In the genomic region with DNA sequence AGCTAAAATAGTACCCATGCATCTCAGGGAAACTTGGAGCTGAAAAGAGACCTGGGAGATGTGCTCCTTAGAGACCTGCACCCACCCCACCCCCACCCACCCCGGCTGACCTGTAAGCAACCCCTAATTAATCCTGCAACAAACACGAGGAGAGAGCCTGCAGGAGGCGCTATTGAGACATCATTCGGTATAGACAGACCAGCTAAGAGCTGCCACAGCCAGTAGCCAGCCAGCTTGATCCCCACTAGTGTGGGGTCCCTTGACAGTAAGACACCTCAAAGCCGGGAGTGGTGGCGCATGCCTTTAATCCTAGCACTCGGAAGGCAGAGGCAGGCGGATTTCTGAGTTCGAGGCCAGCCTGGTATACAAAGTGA, we compare ENCODE assay signal across 8 mouse cellular contexts. TPM values are rescaled to one million over a fixed set of nuclear protein-coding genes. Genes with fewer than 3 reads are reported as not detected.
A peak's percentile ranks its signal among the peaks of the same experiment; 100 is the strongest.
DNase-seq lines count a peak whose midpoint lies in the region; ATAC-seq and TF ChIP-seq lines count a peak whose summit lies in the region.

No protein-coding gene starts in this region.

- H3K4me1 ChIP-seq in E14TG2a.4 (replicated peaks; ENCODE audit: low read depth, low read length): peaks cover 71% of the 10 kb centered on the region
- H3K4me1 ChIP-seq in bone marrow, adult 2 months (ENCODE audit: control insufficient read depth, insufficient read depth, low read length): no peaks in the 10 kb centered on the region
- peaks cover 5% of the 10 kb centered on the region; the same call in 1 of the 2 replicates for H3K4me1 ChIP-seq in heart, embryonic 16.5 days (ENCODE audit: control insufficient read depth, insufficient read depth, low read length)
- peaks cover 8% of the 10 kb centered on the region for H3K4me1 ChIP-seq in neural tube, embryonic 15.5 days

- peaks cover 29% of the 10 kb centered on the region for H3K9me3 ChIP-seq in E14TG2a.4 (ENCODE audit: low read length)
- H3K9me3 ChIP-seq in heart, embryonic 16.5 days (replicated peaks; ENCODE audit: control insufficient read depth, low read length): no peaks in the 10 kb centered on the region
- H3K9me3 ChIP-seq in neural tube, embryonic 15.5 days (replicated peaks): no peaks in the 10 kb centered on the region

- peak; percentile 74 to 78 for DNase-seq in kidney, postnatal 25 days
- DNase-seq in lung, adult 18-20 months: peak; percentile 74 to 85
- DNase-seq in thymus, postnatal 14 days: peak; percentile 78

- peak overlapping the region; percentile 90 for H3K27ac ChIP-seq in bone marrow, adult 2 months (ENCODE audit: control insufficient read depth, insufficient read depth, low read depth, low read length, poor library complexity)
- H3K27ac ChIP-seq in heart, embryonic 16.5 days (ENCODE audit: low read length): no peak overlapping the region
- H3K27ac ChIP-seq in neural tube, embryonic 15.5 days (replicated peaks): no peak overlapping the region

- H3K4me3 ChIP-seq in E14TG2a.4 (replicated peaks; ENCODE audit: low read length): peak overlapping the region; percentile 98
- H3K4me3 ChIP-seq in bone marrow, adult 2 months (replicated peaks; ENCODE audit: control insufficient read depth, low read depth, low read length): peak overlapping the region; percentile 85
- peak overlapping the region; percentile 84 for H3K4me3 ChIP-seq in heart, embryonic 16.5 days (ENCODE audit: low read length)
- peak overlapping the region; percentile 71 for H3K4me3 ChIP-seq in neural tube, embryonic 15.5 days (replicated peaks)

- WGBS in bone marrow, adult 2 months: 30% methylated on average over 9 of the region's 9 CpGs
- WGBS in heart, embryonic 16.5 days: 44% methylated on average over 9 of the region's 9 CpGs
- WGBS in neural tube, embryonic 15.5 days: 53% methylated on average over 9 of the region's 9 CpGs

- peaks cover 47% of the 10 kb centered on the region for H3K36me3 ChIP-seq in E14TG2a.4 (ENCODE audit: insufficient read depth, low read length)
- no peaks in the 10 kb centered on the region for H3K36me3 ChIP-seq in heart, embryonic 16.5 days (ENCODE audit: control insufficient read depth, insufficient read depth)
- no peaks in the 10 kb centered on the region for H3K36me3 ChIP-seq in neural tube, embryonic 15.5 days

- TF ChIP-seq POLR2A in bone marrow, adult 2 months (IDR thresholded peaks at IDR 0.05; ENCODE audit: borderline replicate concordance, control insufficient read depth, low read depth, low read length): no peak

- H3K27me3 ChIP-seq in E14TG2a.4 (ENCODE audit: insufficient read depth, low read length): no peaks in the 10 kb centered on the region
- H3K27me3 ChIP-seq in heart, embryonic 16.5 days (ENCODE audit: control insufficient read depth, insufficient read depth, low read length): no peaks in the 10 kb centered on the region
- H3K27me3 ChIP-seq in neural tube, embryonic 15.5 days (replicated peaks): no peaks in the 10 kb centered on the region; the same call in 1 of the 2 replicates

- H3K4me2 ChIP-seq in heart, embryonic 16.5 days (ENCODE audit: low read depth, low read length): peak overlapping the region; percentile 99
- H3K4me2 ChIP-seq in neural tube, embryonic 15.5 days: peak overlapping the region; percentile 98

- peak; percentile 24 for TF ChIP-seq CTCF in E14TG2a.4 (conservative IDR thresholded peaks at IDR 0.05; ENCODE audit: low read length)
- peak; percentile 25; the same call in 1 of the 2 replicates for TF ChIP-seq CTCF in bone marrow, adult 2 months (IDR thresholded peaks at IDR 0.05; ENCODE audit: control insufficient read depth, insufficient read depth, low read length)

- peak overlapping the region; percentile 87 for H3K9ac ChIP-seq in heart, embryonic 16.5 days (ENCODE audit: low read length)
- H3K9ac ChIP-seq in neural tube, embryonic 15.5 days (replicated peaks): peak overlapping the region; percentile 73; the same call in 1 of the 2 replicates

- ATAC-seq in erythroblast, adult 5-6 weeks (replicated peaks; ENCODE audit: low FRiP score, poor library complexity, severe bottlenecking): peak; percentile 60
- peak; percentile 64 for ATAC-seq in heart, embryonic 16.5 days (replicated peaks; ENCODE audit: extremely low read depth, insufficient read depth, low FRiP score)
- ATAC-seq in neural tube, embryonic 15.5 days (ENCODE audit: low FRiP score): peak; percentile 36; the same call in 1 of the 2 replicates

RNA-seq across cellular contexts. Expression of a gene that starts 0.7 kb away (rescaled TPM):
- 9.9 and 11.4 TPM in 2 replicates for polyA plus RNA-seq in bone marrow, adult 2 months (2011; ENCODE audit: insufficient read depth, insufficient read length, low replicate concordance, missing spikeins)
- total RNA-seq in erythroblast, adult 5-6 weeks (2015; ENCODE audit: low replicate concordance): 70.4 and 120 TPM in 2 replicates
- total RNA-seq in erythroblast, adult 5-6 weeks (2017; ENCODE audit: low replicate concordance): 62.4 and 85.2 TPM in 2 replicates
- polyA plus RNA-seq in heart, embryonic 16.5 days (2015; fragmentation: Nextera tagmentation; extraction: Ambion mirVana): 9.1 and 10.5 TPM in 2 replicates
- polyA plus RNA-seq in neural tube, embryonic 15.5 days (2015; fragmentation: Nextera tagmentation; extraction: Ambion mirVana): 4.2 and 9.2 TPM in 2 replicates

RNA-seq across cellular contexts. Expression of a gene that starts 13.8 kb away (rescaled TPM):
- 11.1 TPM in 1 of 2 replicates, not detected in the other for polyA plus RNA-seq in bone marrow, adult 2 months (2011; ENCODE audit: insufficient read depth, insufficient read length, low replicate concordance, missing spikeins)
- total RNA-seq in erythroblast, adult 5-6 weeks (2015; ENCODE audit: low replicate concordance): not detected in 2 replicates
- total RNA-seq in erythroblast, adult 5-6 weeks (2017; ENCODE audit: low replicate concordance): not detected in 2 replicates
- polyA plus RNA-seq in heart, embryonic 16.5 days (2015; fragmentation: Nextera tagmentation; extraction: Ambion mirVana): 3.1 TPM in 2 replicates
- polyA plus RNA-seq in neural tube, embryonic 15.5 days (2015; fragmentation: Nextera tagmentation; extraction: Ambion mirVana): 0.13 and 10.1 TPM in 2 replicates

RNA-seq across cellular contexts. Expression of a gene that starts 17.6 kb away (rescaled TPM):
- polyA plus RNA-seq in bone marrow, adult 2 months (2011; ENCODE audit: insufficient read depth, insufficient read length, low replicate concordance, missing spikeins): 224 and 283 TPM in 2 replicates
- 411 and 506 TPM in 2 replicates for total RNA-seq in erythroblast, adult 5-6 weeks (2015; ENCODE audit: low replicate concordance)
- total RNA-seq in erythroblast, adult 5-6 weeks (2017; ENCODE audit: low replicate concordance): 369 and 379 TPM in 2 replicates
- 0.70 and 0.84 TPM in 2 replicates for polyA plus RNA-seq in heart, embryonic 16.5 days (2015; fragmentation: Nextera tagmentation; extraction: Ambion mirVana)
- polyA plus RNA-seq in neural tube, embryonic 15.5 days (2015; fragmentation: Nextera tagmentation; extraction: Ambion mirVana): not detected in 2 replicates

RNA-seq across cellular contexts. Expression of a gene that starts 26.4 kb away (rescaled TPM):
- not detected in 2 replicates for polyA plus RNA-seq in bone marrow, adult 2 months (2011; ENCODE audit: insufficient read depth, insufficient read length, low replicate concordance, missing spikeins)
- 0.96 TPM in 1 of 2 replicates, not detected in the other for total RNA-seq in erythroblast, adult 5-6 weeks (2015; ENCODE audit: low replicate concordance)
- not detected in 2 replicates for total RNA-seq in erythroblast, adult 5-6 weeks (2017; ENCODE audit: low replicate concordance)
- polyA plus RNA-seq in heart, embryonic 16.5 days (2015; fragmentation: Nextera tagmentation; extraction: Ambion mirVana): not detected in 2 replicates
- not detected in 2 replicates for polyA plus RNA-seq in neural tube, embryonic 15.5 days (2015; fragmentation: Nextera tagmentation; extraction: Ambion mirVana)

RNA-seq across cellular contexts. Expression of a gene that starts 53.1 kb away (rescaled TPM):
- polyA plus RNA-seq in bone marrow, adult 2 months (2011; ENCODE audit: insufficient read depth, insufficient read length, low replicate concordance, missing spikeins): not detected in 2 replicates
- total RNA-seq in erythroblast, adult 5-6 weeks (2015; ENCODE audit: low replicate concordance): not detected in 2 replicates
- total RNA-seq in erythroblast, adult 5-6 weeks (2017; ENCODE audit: low replicate concordance): not detected in 2 replicates
- polyA plus RNA-seq in heart, embryonic 16.5 days (2015; fragmentation: Nextera tagmentation; extraction: Ambion mirVana): 8.0 and 32.8 TPM in 2 replicates
- polyA plus RNA-seq in neural tube, embryonic 15.5 days (2015; fragmentation: Nextera tagmentation; extraction: Ambion mirVana): 0.96 and 16.8 TPM in 2 replicates

Comparison
In these comparisons a context has a peak if more than half of its experiments do, and no peak if none do; other contexts are left out.
1. RNA of a gene that starts 17.6 kb away (polyA plus RNA-seq): 224 to 283 TPM in bone marrow, adult 2 months; 0.70 to 0.84 TPM in heart, embryonic 16.5 days and not detected in neural tube, embryonic 15.5 days; every median in the first group is over 100 times any median in the second.
2. Peak in every context shown above with its lines, with median percentiles within 50 percentile points of each other: H3K4me3 ChIP-seq, ATAC-seq and DNase-seq.